Mouse (Mus musculus): ENCODE measurements at regions not wholly inside any gene's neighbourhood (a gene's known extent, or its start where the extent isn't known, plus 50 kb on each side); places are given as distances from the start of the nearest gene placed in this dataset.

GRCm38 (mm10) chr3:101749841-101750240, 98.9 kb downstream of the Mab21l3 start:
- Histone ChIP-seq H3K9ac (ENCODE audit: low read length) (no peak overlapping the region), H3K9me3 (ENCODE audit: control insufficient read depth, low read length) (0 out of 2 replicates have a peak, but pooled peaks cover 3% of the 10 kb centered on the region), H3K4me2 (ENCODE audit: low read depth, low read length) (no peak overlapping the region), H3K36me3 (ENCODE audit: control insufficient read depth, insufficient read depth, low read length) (no peaks in the 10 kb centered on the region), H3K4me1 (replicated peaks; ENCODE audit: control insufficient read depth, insufficient read depth, low read length) (no peaks in the 10 kb centered on the region), H3K27ac (ENCODE audit: low read length) (no peak overlapping the region), H3K27me3 (ENCODE audit: control insufficient read depth, insufficient read depth, low read depth, low read length) (no peaks in the 10 kb centered on the region), H3K4me3 (ENCODE audit: low read length) (no peak overlapping the region)
- ATAC-seq (ENCODE audit: low read depth), result no peak
- WGBS, result 55% methylated on average over 3 of the region's 3 CpGs

- 0 out of 2 replicates have a peak, but pooled peaks cover 3% of the 10 kb centered on the region for H3K9me3 ChIP-seq (ENCODE audit: control insufficient read depth, low read length)
- no peaks in the 10 kb centered on the region for H3K36me3 ChIP-seq (ENCODE audit: control insufficient read depth, insufficient read depth, low read length)
- H3K9ac ChIP-seq (ENCODE audit: low read length), result no peak overlapping the region
- H3K4me1 ChIP-seq (replicated peaks; ENCODE audit: control insufficient read depth, insufficient read depth, low read length), result no peaks in the 10 kb centered on the region
- H3K4me2 ChIP-seq (ENCODE audit: low read depth, low read length), result no peak overlapping the region
- 76% methylated on average over 3 of the region's 3 CpGs for WGBS
- no peak overlapping the region for H3K4me3 ChIP-seq (ENCODE audit: low read length)
- ATAC-seq (ENCODE audit: low read depth), result no peak
- no peak overlapping the region for H3K27ac ChIP-seq (ENCODE audit: low read length)
- no peaks in the 10 kb centered on the region for H3K27me3 ChIP-seq (ENCODE audit: control insufficient read depth, insufficient read depth, low read depth, low read length)
These were observed 99.6 kb downstream of the Mab21l3 start for GRCm38 (mm10) chr3:101749031-101749632.

DNA sequence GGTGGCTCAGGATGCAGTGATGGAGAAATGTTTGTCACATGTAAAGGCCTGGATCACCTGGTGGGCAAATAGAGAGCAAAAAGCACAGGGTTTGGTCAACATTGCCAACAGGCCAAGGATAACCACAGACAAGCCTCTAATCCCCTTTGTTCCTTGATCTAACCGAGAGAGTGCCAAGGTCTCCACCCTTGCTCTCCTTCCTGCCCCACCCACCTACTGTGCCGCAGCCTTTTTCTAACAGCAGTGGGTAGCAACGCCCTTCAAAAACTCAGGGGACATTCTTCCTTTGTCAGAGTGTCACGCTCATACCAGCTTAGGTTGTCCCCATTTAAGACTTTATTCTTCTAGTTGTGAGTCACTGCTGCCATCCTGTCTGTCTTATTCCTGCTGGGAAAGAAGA, 100.6 kb downstream of the Mab21l3 start:
- no peak overlapping the region for H3K4me3 ChIP-seq (ENCODE audit: low read length)
- no peak overlapping the region for H3K27ac ChIP-seq (ENCODE audit: low read length)
- no peaks in the 10 kb centered on the region for H3K4me1 ChIP-seq (replicated peaks; ENCODE audit: control insufficient read depth, insufficient read depth, low read length)
- H3K9me3 ChIP-seq (ENCODE audit: control insufficient read depth, low read length), result no peaks in the 10 kb centered on the region
- H3K36me3 ChIP-seq (ENCODE audit: control insufficient read depth, insufficient read depth, low read length), result no peaks in the 10 kb centered on the region
- H3K9ac ChIP-seq (ENCODE audit: low read length), result no peak overlapping the region
- no peaks in the 10 kb centered on the region for H3K27me3 ChIP-seq (ENCODE audit: control insufficient read depth, insufficient read depth, low read depth, low read length)
- no peak overlapping the region for H3K4me2 ChIP-seq (ENCODE audit: low read depth, low read length)
- 38% methylated on average over 4 of the region's 4 CpGs for WGBS
- no peak for ATAC-seq (ENCODE audit: low read depth)

GRCm38 (mm10) chr3:101740906-101741305, 107.9 kb downstream of the Mab21l3 start:
- 77% methylated on average over 4 of the region's 4 CpGs for WGBS
- Histone ChIP-seq H3K9ac (ENCODE audit: low read length) (no peak overlapping the region), H3K4me2 (ENCODE audit: low read depth, low read length) (no peak overlapping the region), H3K36me3 (ENCODE audit: control insufficient read depth, insufficient read depth, low read length) (no peaks in the 10 kb centered on the region), H3K4me1 (replicated peaks; ENCODE audit: control insufficient read depth, insufficient read depth, low read length) (no peaks in the 10 kb centered on the region), H3K27ac (ENCODE audit: low read length) (no peak overlapping the region), H3K4me3 (ENCODE audit: low read length) (no peak overlapping the region), H3K9me3 (ENCODE audit: control insufficient read depth, low read length) (no peaks in the 10 kb centered on the region), H3K27me3 (ENCODE audit: control insufficient read depth, insufficient read depth, low read depth, low read length) (no peaks in the 10 kb centered on the region)
- no peak for ATAC-seq (ENCODE audit: low read depth)

GRCm38 (mm10) chr3:101737197-101737596, 111.6 kb downstream of the Mab21l3 start:
- Histone ChIP-seq H3K4me3 (ENCODE audit: low read length) (no peak overlapping the region), H3K27me3 (ENCODE audit: control insufficient read depth, insufficient read depth, low read depth, low read length) (no peaks in the 10 kb centered on the region), H3K4me2 (ENCODE audit: low read depth, low read length) (no peak overlapping the region), H3K9me3 (ENCODE audit: control insufficient read depth, low read length) (peaks cover 10% of the 10 kb centered on the region; the same call in 1 of the 2 replicates), H3K27ac (ENCODE audit: low read length) (no peak overlapping the region), H3K4me1 (replicated peaks; ENCODE audit: control insufficient read depth, insufficient read depth, low read length) (no peaks in the 10 kb centered on the region), H3K9ac (ENCODE audit: low read length) (no peak overlapping the region), H3K36me3 (ENCODE audit: control insufficient read depth, insufficient read depth, low read length) (no peaks in the 10 kb centered on the region)
- WGBS, result 82% methylated on average over 6 of the region's 6 CpGs
- no peak for ATAC-seq (ENCODE audit: low read depth)

DNA sequence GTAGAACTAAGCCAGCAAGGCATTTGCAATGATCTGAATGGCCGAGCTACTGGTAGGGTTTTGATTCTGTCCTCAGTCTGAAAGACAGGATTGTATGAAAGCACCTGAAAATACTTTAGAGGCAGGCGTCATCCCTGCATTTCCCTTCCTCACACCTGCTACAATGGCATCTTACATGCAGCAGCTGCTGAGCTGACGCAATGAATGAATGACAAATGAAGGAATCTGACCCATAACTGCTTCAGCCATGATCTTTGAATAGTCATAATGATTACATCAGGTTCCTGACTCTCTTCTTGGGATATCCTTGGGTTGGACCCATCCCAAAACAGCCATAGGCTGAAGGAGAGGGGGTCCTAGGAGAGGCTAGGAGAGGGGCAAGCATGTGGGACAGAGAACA, 119.7 kb downstream of the Mab21l3 start:
- Histone ChIP-seq H3K4me2 (ENCODE audit: low read depth, low read length) (no peak overlapping the region), H3K4me1 (replicated peaks; ENCODE audit: control insufficient read depth, insufficient read depth, low read length) (no peaks in the 10 kb centered on the region), H3K36me3 (ENCODE audit: control insufficient read depth, insufficient read depth, low read length) (no peaks in the 10 kb centered on the region), H3K27me3 (ENCODE audit: control insufficient read depth, insufficient read depth, low read depth, low read length) (no peaks in the 10 kb centered on the region), H3K9me3 (ENCODE audit: control insufficient read depth, low read length) (peaks cover 10% of the 10 kb centered on the region; the same call in 1 of the 2 replicates), H3K4me3 (ENCODE audit: low read length) (no peak overlapping the region), H3K9ac (ENCODE audit: low read length) (no peak overlapping the region), H3K27ac (ENCODE audit: low read length) (no peak overlapping the region)
- 69% methylated on average over 3 of the region's 3 CpGs for WGBS
- ATAC-seq (ENCODE audit: low read depth), result no peak

DNA sequence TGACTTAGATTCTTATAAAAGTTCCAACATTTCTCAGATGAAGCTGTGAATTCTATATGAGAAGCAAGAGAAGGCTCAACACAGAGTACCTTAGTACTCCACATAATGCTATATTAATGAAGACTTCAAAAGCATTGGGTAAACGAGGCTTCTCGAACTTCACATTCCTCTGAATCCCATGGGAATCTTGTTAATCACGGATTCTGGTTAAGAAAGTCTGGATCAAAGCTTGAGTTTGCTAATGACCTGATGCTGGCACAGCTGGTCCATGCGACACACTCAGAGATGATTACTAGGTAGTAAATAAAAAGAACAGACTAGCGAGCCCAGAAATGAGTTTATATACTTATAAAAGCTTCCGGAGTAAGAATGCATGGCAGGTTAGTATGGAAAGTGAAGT, 118.4 kb upstream of the Atp1a1 start:
- Histone ChIP-seq H3K27me3 (ENCODE audit: control insufficient read depth, insufficient read depth, low read depth, low read length) (no peaks in the 10 kb centered on the region), H3K36me3 (ENCODE audit: control insufficient read depth, insufficient read depth, low read length) (no peaks in the 10 kb centered on the region), H3K9ac (ENCODE audit: low read length) (no peak overlapping the region), H3K4me3 (ENCODE audit: low read length) (no peak overlapping the region), H3K4me2 (ENCODE audit: low read depth, low read length) (no peak overlapping the region), H3K4me1 (replicated peaks; ENCODE audit: control insufficient read depth, insufficient read depth, low read length) (no peaks in the 10 kb centered on the region), H3K27ac (ENCODE audit: low read length) (no peak overlapping the region), H3K9me3 (ENCODE audit: control insufficient read depth, low read length) (no peaks in the 10 kb centered on the region)
- 51% methylated on average over 6 of the region's 6 CpGs for WGBS
- no peak for ATAC-seq (ENCODE audit: low read depth)

- no peak overlapping the region for H3K4me3 ChIP-seq (ENCODE audit: low read length)
- 74% methylated on average over 4 of the region's 4 CpGs for WGBS
These were observed 117.5 kb upstream of the Atp1a1 start for GRCm38 (mm10) chr3:101722001-101722400.

DNA sequence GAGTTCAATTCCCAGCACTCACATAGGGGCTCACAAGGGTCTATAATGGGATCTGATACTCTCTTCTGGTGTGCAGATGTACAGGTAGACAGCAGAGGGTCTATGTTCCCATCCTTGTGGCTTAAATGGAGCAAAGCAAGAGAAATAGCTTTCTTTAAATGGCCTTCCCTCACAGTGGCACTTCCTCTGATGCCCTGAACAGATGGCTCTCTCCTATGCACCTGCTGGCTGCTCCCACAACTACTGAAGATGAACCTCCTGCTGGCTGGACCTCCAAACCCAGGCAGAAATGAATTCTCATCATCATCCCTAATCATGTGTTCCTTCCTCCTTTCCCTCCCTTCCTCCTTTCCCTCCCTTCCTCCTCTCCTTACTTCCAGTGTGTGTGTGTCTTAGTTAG, 110.9 kb upstream of the Atp1a1 start:
- no peak overlapping the region for H3K4me2 ChIP-seq (ENCODE audit: low read depth, low read length)
- no peak overlapping the region for H3K9ac ChIP-seq (ENCODE audit: low read length)
- ATAC-seq (ENCODE audit: low read depth), result no peak
- no peaks in the 10 kb centered on the region for H3K9me3 ChIP-seq (ENCODE audit: control insufficient read depth, low read length)
- peaks cover 25% of the 10 kb centered on the region for H3K4me1 ChIP-seq (replicated peaks; ENCODE audit: control insufficient read depth, insufficient read depth, low read length)
- H3K27ac ChIP-seq (ENCODE audit: low read length), result no peak overlapping the region
- H3K36me3 ChIP-seq (ENCODE audit: control insufficient read depth, insufficient read depth, low read length), result no peaks in the 10 kb centered on the region
- no peaks in the 10 kb centered on the region for H3K27me3 ChIP-seq (ENCODE audit: control insufficient read depth, insufficient read depth, low read depth, low read length)
- no peak overlapping the region for H3K4me3 ChIP-seq (ENCODE audit: low read length)

More at GRCm38 (mm10) chr3:101722001-101722400, 117.5 kb upstream of the Atp1a1 start:
- no peak overlapping the region for H3K4me2 ChIP-seq (ENCODE audit: low read depth, low read length)
- no peak overlapping the region for H3K27ac ChIP-seq (ENCODE audit: low read length)
- H3K36me3 ChIP-seq (ENCODE audit: control insufficient read depth, insufficient read depth, low read length), result no peaks in the 10 kb centered on the region
- H3K27me3 ChIP-seq (ENCODE audit: control insufficient read depth, insufficient read depth, low read depth, low read length), result no peaks in the 10 kb centered on the region
- H3K9me3 ChIP-seq (ENCODE audit: control insufficient read depth, low read length), result no peaks in the 10 kb centered on the region
- no peak for ATAC-seq (ENCODE audit: low read depth)
- no peak overlapping the region for H3K9ac ChIP-seq (ENCODE audit: low read length)
- H3K4me1 ChIP-seq (replicated peaks; ENCODE audit: control insufficient read depth, insufficient read depth, low read length), result no peaks in the 10 kb centered on the region

DNA sequence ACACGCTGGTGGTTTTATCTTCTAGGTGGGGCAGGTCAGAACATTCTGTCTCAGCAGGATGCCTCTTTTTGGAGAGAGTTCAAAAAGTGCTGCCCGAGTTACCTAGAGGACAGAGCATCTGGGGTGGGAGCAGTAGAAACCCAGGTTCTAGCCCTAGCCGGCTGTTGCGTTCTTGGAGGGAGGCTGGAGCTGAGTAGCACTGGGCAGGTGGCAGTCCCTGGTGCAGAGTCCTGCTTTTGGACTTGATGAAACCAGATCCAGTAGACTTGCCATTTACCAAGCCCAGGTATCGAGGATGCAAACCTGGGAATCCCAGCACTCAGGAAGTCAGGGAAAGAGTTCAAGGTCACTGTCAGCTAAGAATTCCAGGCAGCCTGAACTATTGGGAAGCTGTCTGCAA, 110.3 kb upstream of the Atp1a1 start:
- H3K36me3 ChIP-seq (ENCODE audit: control insufficient read depth, insufficient read depth, low read length), result no peaks in the 10 kb centered on the region
- no peak for ATAC-seq (ENCODE audit: low read depth)
- H3K27ac ChIP-seq (ENCODE audit: low read length), result no peak overlapping the region
- no peak overlapping the region for H3K4me2 ChIP-seq (ENCODE audit: low read depth, low read length)
- peaks cover 25% of the 10 kb centered on the region for H3K4me1 ChIP-seq (replicated peaks; ENCODE audit: control insufficient read depth, insufficient read depth, low read length)
- H3K4me3 ChIP-seq (ENCODE audit: low read length), result no peak overlapping the region
- H3K27me3 ChIP-seq (ENCODE audit: control insufficient read depth, insufficient read depth, low read depth, low read length), result no peaks in the 10 kb centered on the region
- H3K9ac ChIP-seq (ENCODE audit: low read length), result no peak overlapping the region
- no peaks in the 10 kb centered on the region for H3K9me3 ChIP-seq (ENCODE audit: control insufficient read depth, low read length)
- WGBS, result 75% methylated on average over 5 of the region's 5 CpGs
